Mouse (Mus musculus): ENCODE data around the gene Lyz1. TPM values are rescaled to one million over a fixed set of nuclear protein-coding genes. Genes with fewer than 3 reads are reported as not detected.
"Not testable (repeated sequence)": the region's sequence is repeated elsewhere in the genome, so short reads cannot be mapped to it uniquely, and the experiment has no call there.

The Lyz1 gene
- polyA plus RNA-seq, 1 experiment from 2014 or later = not detected

DNA sequence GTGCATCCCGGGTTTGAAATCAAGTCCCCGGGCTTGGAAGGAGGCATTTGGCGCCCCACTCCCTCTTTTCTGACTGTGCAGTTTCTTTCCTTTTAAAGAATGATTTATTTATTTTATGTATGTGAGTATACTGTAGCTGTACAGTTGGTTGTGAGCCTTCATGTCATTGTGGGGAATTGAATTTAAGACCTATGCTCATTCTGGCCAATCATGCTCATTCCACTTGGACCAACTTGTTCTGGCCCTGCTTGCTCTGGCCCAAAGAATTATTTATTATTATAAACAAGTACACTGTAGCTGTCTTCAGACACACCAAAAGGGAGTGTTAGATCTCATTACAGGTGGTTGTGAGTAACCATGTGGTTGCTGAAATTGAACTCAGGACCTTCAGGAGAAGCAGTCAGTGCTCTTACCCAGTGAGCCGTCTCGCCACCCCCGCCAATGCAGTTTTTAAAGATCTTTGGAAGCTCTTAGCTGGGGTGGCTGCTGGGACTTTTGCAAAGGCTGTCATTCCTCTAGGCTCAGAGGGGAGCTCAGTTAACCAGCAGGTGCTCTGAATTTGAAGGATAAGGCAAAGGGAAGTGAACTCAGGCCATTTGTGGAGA lies 6.2 kb downstream of the Lyz1 start:
- Histone ChIP-seq H3K9ac (replicated peaks) (no peak overlapping the region), H3K9me3 (no peaks in the 10 kb centered on the region), H3K4me1 (replicated peaks) (no peaks in the 10 kb centered on the region), H3K27me3 (no peaks in the 10 kb centered on the region), H3K36me3 (no peaks in the 10 kb centered on the region), H3K4me3 (replicated peaks) (no peak overlapping the region), H3K27ac (no peak overlapping the region), H3K4me2 (no peak overlapping the region)
- 91% methylated on average over 6 of the region's 6 CpGs for WGBS
- no peak for ATAC-seq (ENCODE audit: insufficient number of reproducible peaks, insufficient read depth, low FRiP score, low TSS enrichment, low read depth)

GRCm38 (mm10) chr10:117285584-117285983 lies 7.1 kb downstream of the Lyz1 start:
- H3K4me2 ChIP-seq; H3K9me3 ChIP-seq; H3K4me3 ChIP-seq (replicated peaks); ATAC-seq (ENCODE audit: insufficient number of reproducible peaks, insufficient read depth, low FRiP score, low TSS enrichment, low read depth); H3K4me1 ChIP-seq (replicated peaks); H3K27ac ChIP-seq; H3K36me3 ChIP-seq; H3K9ac ChIP-seq (replicated peaks); H3K27me3 ChIP-seq: not testable (repeated sequence)
- WGBS = 85% methylated on average over 4 of the region's 7 CpGs

DNA sequence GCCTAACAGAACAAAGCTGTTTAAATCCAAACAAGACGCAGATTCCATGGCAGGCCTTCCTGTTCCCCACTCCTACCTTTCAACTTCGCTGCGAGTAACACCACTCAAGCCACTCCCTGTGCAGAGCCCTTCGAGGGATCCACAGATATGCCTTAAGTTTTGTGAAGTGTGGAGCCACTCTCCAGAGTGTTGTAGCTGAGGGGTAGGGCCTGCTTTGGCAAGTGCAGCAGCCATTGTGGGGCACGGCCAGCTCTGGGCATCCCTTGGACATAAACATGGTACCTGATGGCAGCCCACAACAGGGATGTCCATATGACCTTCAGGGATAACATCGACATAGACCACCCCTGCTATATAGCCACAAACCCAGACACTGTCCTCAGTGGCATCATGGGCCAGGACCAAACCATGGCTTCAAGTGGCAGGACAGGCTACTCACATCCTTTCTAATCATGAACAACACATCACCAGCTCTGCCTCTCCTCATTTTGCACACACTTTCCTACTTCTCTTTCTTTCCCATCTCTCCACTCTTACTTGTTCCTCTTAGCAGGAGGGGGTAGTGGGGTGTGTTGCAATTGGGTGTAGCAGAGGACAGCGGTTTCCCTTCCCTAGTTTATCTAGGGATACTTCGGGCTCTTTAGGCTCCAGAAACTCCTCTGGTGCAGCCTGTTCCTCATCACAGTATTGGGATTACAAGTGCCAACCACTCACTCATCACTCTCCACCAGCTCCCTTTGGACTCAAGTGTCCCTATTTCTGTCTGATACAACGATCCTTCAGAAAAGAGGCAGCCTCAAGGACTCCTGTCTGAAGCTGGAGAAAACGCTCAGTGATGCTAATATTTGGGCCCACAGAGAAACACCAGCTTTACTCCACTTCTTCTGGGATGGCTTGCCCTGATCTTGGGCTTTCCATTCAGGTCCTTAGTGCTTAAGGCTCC lies 7.8 kb downstream of the Lyz1 start:
- H3K27ac ChIP-seq = no peak overlapping the region
- no peak overlapping the region for H3K4me2 ChIP-seq
- no peaks in the 10 kb centered on the region for H3K4me1 ChIP-seq (replicated peaks)
- H3K9ac ChIP-seq (replicated peaks) = no peak overlapping the region
- H3K27me3 ChIP-seq = no peaks in the 10 kb centered on the region
- no peaks in the 10 kb centered on the region for H3K36me3 ChIP-seq
- no peak for ATAC-seq (ENCODE audit: insufficient number of reproducible peaks, insufficient read depth, low FRiP score, low TSS enrichment, low read depth)
- no peak overlapping the region for H3K4me3 ChIP-seq (replicated peaks)
- WGBS = 86% methylated on average over 10 of the region's 10 CpGs
- no peaks in the 10 kb centered on the region for H3K9me3 ChIP-seq

GRCm38 (mm10) chr10:117283871-117284577 lies 8.6 kb downstream of the Lyz1 start:
- WGBS = 78% methylated on average over 7 of the region's 7 CpGs
- Histone ChIP-seq H3K4me3 (replicated peaks) (no peak overlapping the region), H3K9ac (replicated peaks) (no peak overlapping the region)

DNA sequence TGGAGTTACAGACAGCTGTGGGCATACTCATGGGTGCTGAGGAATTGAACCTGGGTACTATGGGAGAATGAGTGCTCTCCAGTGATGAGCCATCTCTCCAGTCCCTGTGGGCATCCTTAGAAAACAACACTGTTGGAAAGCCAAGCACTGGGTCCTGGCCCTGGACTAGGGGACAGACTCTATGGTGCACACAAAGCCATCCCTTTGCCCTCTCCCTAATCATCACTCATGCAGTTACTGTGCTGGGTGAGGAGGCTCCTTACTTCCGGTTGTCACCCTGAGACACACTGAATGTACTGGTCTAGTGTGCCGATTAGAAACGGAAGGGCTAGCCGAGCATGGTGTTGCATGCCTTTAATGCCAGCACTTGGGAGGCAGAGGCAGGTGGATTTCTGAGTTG lies 9.5 kb downstream of the Lyz1 start:
- 94% methylated on average over 4 of the region's 4 CpGs for WGBS
- H3K4me1 ChIP-seq (replicated peaks); H3K9ac ChIP-seq (replicated peaks); H3K27ac ChIP-seq; H3K27me3 ChIP-seq; ATAC-seq (ENCODE audit: insufficient number of reproducible peaks, insufficient read depth, low FRiP score, low TSS enrichment, low read depth); H3K36me3 ChIP-seq; H3K4me2 ChIP-seq; H3K4me3 ChIP-seq (replicated peaks); H3K9me3 ChIP-seq: not testable (repeated sequence)

More at GRCm38 (mm10) chr10:117283871-117284577, 8.6 kb downstream of the Lyz1 start:
- H3K4me1 ChIP-seq (replicated peaks) = no peaks in the 10 kb centered on the region
- no peaks in the 10 kb centered on the region for H3K9me3 ChIP-seq
- no peak overlapping the region for H3K4me2 ChIP-seq
- H3K27ac ChIP-seq = no peak overlapping the region
- ATAC-seq (ENCODE audit: insufficient number of reproducible peaks, insufficient read depth, low FRiP score, low TSS enrichment, low read depth) = no peak
- H3K27me3 ChIP-seq = no peaks in the 10 kb centered on the region
- H3K36me3 ChIP-seq = no peaks in the 10 kb centered on the region

DNA sequence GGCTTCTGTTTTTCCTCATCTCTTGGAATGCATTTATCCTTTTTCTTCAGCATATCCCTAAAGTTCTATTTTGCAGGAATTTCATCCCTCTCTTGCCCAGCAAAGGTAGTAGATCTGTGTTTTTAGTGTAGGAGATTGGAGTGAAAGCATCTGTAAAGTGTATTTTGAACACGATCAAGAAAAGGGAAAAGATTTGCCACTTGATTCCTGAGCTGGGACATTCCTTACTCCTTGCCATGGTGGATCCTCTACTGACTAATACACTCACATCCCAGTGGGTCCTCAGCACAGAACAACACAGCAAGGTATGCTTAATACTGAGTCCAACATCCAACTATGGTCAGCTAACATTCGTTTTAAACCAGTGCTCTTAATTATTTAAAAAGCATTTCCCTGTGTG lies 10.1 kb downstream of the Lyz1 start:
- H3K9me3 ChIP-seq = no peaks in the 10 kb centered on the region
- WGBS = 79% methylated on average over 2 of the region's 2 CpGs
- no peaks in the 10 kb centered on the region for H3K27me3 ChIP-seq
- H3K36me3 ChIP-seq = no peaks in the 10 kb centered on the region
- no peak overlapping the region for H3K9ac ChIP-seq (replicated peaks)
- no peak overlapping the region for H3K4me2 ChIP-seq
- no peak overlapping the region for H3K4me3 ChIP-seq (replicated peaks)
- H3K4me1 ChIP-seq (replicated peaks) = no peaks in the 10 kb centered on the region
- no peak for ATAC-seq (ENCODE audit: insufficient number of reproducible peaks, insufficient read depth, low FRiP score, low TSS enrichment, low read depth)
- H3K27ac ChIP-seq = no peak overlapping the region

GRCm38 (mm10) chr10:117282049-117282448 lies 10.6 kb downstream of the Lyz1 start, which contains the start of gene Lyz2:
Gene Lyz2, minus strand, starts transcription at chr10:117282321.
- no peak within 1 kb of the TSS for H3K27ac ChIP-seq
- H3K9ac ChIP-seq (replicated peaks) = no peak within 1 kb of the TSS
- H3K9me3 ChIP-seq = no peaks in the 10 kb centered on the region
- H3K36me3 ChIP-seq = no peaks in the 10 kb centered on the region
- WGBS = 59% methylated on average over 4 of the region's 4 CpGs
- no peak within 1 kb of the TSS for H3K4me3 ChIP-seq (replicated peaks)
- H3K27me3 ChIP-seq = no peaks in the 10 kb centered on the region
- no peak within 1 kb of the TSS for H3K4me2 ChIP-seq
- H3K4me1 ChIP-seq (replicated peaks) = no peaks in the 10 kb centered on the region
- ATAC-seq (ENCODE audit: insufficient number of reproducible peaks, insufficient read depth, low FRiP score, low TSS enrichment, low read depth) = no peak

DNA sequence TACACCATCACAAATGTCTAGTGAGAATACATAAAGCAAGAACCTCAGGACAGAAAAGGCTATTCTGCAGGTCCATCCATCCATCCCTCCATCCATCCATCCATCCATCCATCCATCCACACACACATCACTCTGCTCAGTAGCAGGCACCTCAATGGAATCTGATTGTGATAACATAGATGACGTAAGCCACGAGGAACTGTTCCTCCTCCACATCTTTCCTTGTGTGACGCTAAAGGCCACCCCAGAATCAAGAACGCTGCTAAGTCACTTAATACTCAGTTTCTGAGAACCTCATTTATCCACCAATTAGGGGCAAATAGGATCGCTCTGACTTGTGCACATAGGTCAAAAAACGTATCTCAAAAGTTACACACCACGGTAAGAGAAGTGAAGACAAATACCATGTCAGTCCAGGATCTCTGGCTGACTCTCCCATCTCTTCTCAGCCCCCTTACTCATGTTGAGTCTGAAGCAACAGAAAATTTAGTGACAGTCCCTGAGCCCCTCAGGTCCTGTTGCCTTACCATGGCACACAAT lies 11.2 kb downstream of the Lyz1 start:
- 85% methylated on average over 7 of the region's 7 CpGs for WGBS
- no peaks in the 10 kb centered on the region for H3K36me3 ChIP-seq
- no peaks in the 10 kb centered on the region for H3K4me1 ChIP-seq (replicated peaks)
- no peaks in the 10 kb centered on the region for H3K9me3 ChIP-seq
- no peak overlapping the region for H3K9ac ChIP-seq (replicated peaks)
- no peak for ATAC-seq (ENCODE audit: insufficient number of reproducible peaks, insufficient read depth, low FRiP score, low TSS enrichment, low read depth)
- H3K27me3 ChIP-seq = no peaks in the 10 kb centered on the region
- H3K4me2 ChIP-seq = no peak overlapping the region
- H3K27ac ChIP-seq = no peak overlapping the region
- no peak overlapping the region for H3K4me3 ChIP-seq (replicated peaks)

DNA sequence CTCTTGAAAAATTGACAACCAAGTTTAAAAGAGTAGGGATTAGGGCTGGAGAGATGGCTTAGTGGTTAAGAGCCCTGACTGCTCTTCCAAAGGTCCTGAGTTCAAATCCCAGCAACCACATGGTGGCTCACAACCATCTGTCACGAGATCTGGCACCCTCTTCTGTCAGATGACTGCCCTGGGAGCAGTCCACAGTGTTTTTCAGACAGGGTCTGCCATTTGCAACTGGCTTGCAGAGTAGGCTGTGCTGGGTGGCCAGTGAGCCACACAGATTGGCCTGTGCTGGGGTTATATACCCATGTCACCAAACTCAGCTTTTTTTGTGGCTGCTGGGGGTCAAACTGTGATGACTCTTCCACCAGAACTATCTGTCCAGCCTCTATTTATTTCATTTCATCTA lies 12.7 kb downstream of the Lyz1 start:
- H3K4me1 ChIP-seq (replicated peaks) = no peaks in the 10 kb centered on the region
- no peaks in the 10 kb centered on the region for H3K36me3 ChIP-seq
- H3K4me2 ChIP-seq = no peak overlapping the region
- 55% methylated on average over 1 of the region's 1 CpGs for WGBS
- no peak for ATAC-seq (ENCODE audit: insufficient number of reproducible peaks, insufficient read depth, low FRiP score, low TSS enrichment, low read depth)
- H3K4me3 ChIP-seq (replicated peaks) = no peak overlapping the region
- H3K9me3 ChIP-seq = no peaks in the 10 kb centered on the region
- no peaks in the 10 kb centered on the region for H3K27me3 ChIP-seq
- H3K27ac ChIP-seq = no peak overlapping the region
- H3K9ac ChIP-seq (replicated peaks) = no peak overlapping the region

DNA sequence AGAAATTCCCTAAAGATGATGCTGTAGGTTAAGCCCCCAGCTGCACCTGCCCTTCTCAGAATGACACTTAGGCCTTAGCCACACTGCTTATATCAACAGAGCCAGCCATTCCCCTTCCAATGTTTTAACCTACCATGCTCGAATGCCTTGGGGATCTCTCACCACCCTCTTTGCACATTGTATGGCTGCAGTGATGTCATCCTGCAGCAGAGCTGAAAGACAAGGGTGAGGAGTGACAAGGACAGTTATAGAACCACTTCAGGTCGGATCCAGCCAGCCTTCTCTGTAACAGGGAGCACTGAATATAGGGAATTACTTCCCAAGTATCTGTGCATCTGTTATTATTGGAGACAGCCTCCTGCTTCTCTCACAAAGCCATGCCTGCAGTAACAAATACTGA lies 14.2 kb downstream of the Lyz1 start:
- H3K9me3 ChIP-seq; H3K4me3 ChIP-seq (replicated peaks); H3K9ac ChIP-seq (replicated peaks); H3K27me3 ChIP-seq; H3K36me3 ChIP-seq; ATAC-seq (ENCODE audit: insufficient number of reproducible peaks, insufficient read depth, low FRiP score, low TSS enrichment, low read depth); H3K4me1 ChIP-seq (replicated peaks); H3K4me2 ChIP-seq; H3K27ac ChIP-seq: not testable (repeated sequence)
- 56% methylated on average over 2 of the region's 2 CpGs for WGBS

GRCm38 (mm10) chr10:117277779-117278178 lies 14.9 kb downstream of the Lyz1 start:
- not testable (repeated sequence) for H3K4me3 ChIP-seq (replicated peaks); H3K27me3 ChIP-seq; H3K9ac ChIP-seq (replicated peaks); H3K4me1 ChIP-seq (replicated peaks); H3K36me3 ChIP-seq; H3K9me3 ChIP-seq; H3K4me2 ChIP-seq; H3K27ac ChIP-seq; ATAC-seq (ENCODE audit: insufficient number of reproducible peaks, insufficient read depth, low FRiP score, low TSS enrichment, low read depth)
- WGBS = 86% methylated on average over 9 of the region's 9 CpGs
